Mouse (Mus musculus) adrenal gland, adult (tissue): ENCODE measurements around the gene Srebf2.
"Not testable (repeated sequence)": the region's sequence is repeated elsewhere in the genome, so short reads cannot be mapped to it uniquely, and the experiment has no call there.

Source experiments
- DNase-seq, 2 experiments: peaks; one replicate each; pipeline ENCODE4 v3.0.0; 2022 to 2023; ENCODE audit warnings: low spot score in 1 of 2; ENCODE audit not compliant: inconsistent age in 2 of 2

Srebf2 gene

GRCm38 (mm10) chr15:82223251-82223650, 76.3 kb downstream of the Srebf2 start:
- no peak for DNase-seq

GRCm38 (mm10) chr15:82223657-82224601, 76.9 kb downstream of the Srebf2 start, which contains the start of gene Tnfrsf13c:
Gene Tnfrsf13c, minus strand, starts transcription at chr15:82224369.
- DNase-seq: no peak

- no peak for DNase-seq
Measured at GRCm38 (mm10) chr15:82224602-82225215, 77.7 kb downstream of the Srebf2 start.

- DNase-seq: no peak
Measured at GRCm38 (mm10) chr15:82225769-82226168, 78.8 kb downstream of the Srebf2 start.

GRCm38 (mm10) chr15:82229542-82230045, 82.6 kb downstream of the Srebf2 start:
- DNase-seq: no peak

GRCm38 (mm10) chr15:82230098-82230611, 83.2 kb downstream of the Srebf2 start:
- no peak for DNase-seq

- DNase-seq: no peak
Measured at GRCm38 (mm10) chr15:82231100-82231499, 84.1 kb downstream of the Srebf2 start.

GRCm38 (mm10) chr15:82231591-82232378, 84.8 kb downstream of the Srebf2 start:
- DNase-seq: no peak

GRCm38 (mm10) chr15:82232651-82233050, 85.7 kb downstream of the Srebf2 start:
- no peak for DNase-seq

GRCm38 (mm10) chr15:82235661-82236060, 88.7 kb downstream of the Srebf2 start:
- DNase-seq: no peak

- peak; percentile 80 to 93 for DNase-seq
Measured at GRCm38 (mm10) chr15:82236565-82236964, 89.6 kb downstream of the Srebf2 start.

GRCm38 (mm10) chr15:82243311-82243710, 96.3 kb downstream of the Srebf2 start:
- no peak for DNase-seq

- no peak for DNase-seq
Measured at GRCm38 (mm10) chr15:82243742-82244114, 96.7 kb downstream of the Srebf2 start.

GRCm38 (mm10) chr15:82244115-82244804, 97.3 kb downstream of the Srebf2 start, which contains the start of gene Cenpm:
Gene Cenpm, minus strand, starts transcription at chr15:82244748.
- DNase-seq: peak; percentile 93 to 98

GRCm38 (mm10) chr15:82244805-82245161, 97.8 kb downstream of the Srebf2 start:
- DNase-seq: not testable (repeated sequence)

- peak; percentile 88 to 93 for DNase-seq
Measured at GRCm38 (mm10) chr15:82247131-82247776, 100.3 kb downstream of the Srebf2 start.

GRCm38 (mm10) chr15:82251579-82251978, 104.6 kb downstream of the Srebf2 start:
- DNase-seq: no peak

- no peak for DNase-seq
Measured at GRCm38 (mm10) chr15:82252097-82252496, 105.1 kb downstream of the Srebf2 start, which contains the start of gene 1500009C09Rik. Gene 1500009C09Rik, plus strand, starts transcription at chr15:82252397.
